Mouse (Mus musculus) lung, embryonic 15.5 days (tissue): Measurements from ENCODE around the gene Zbtb2. TPM values are rescaled to one million over a fixed set of nuclear protein-coding genes. Genes with fewer than 3 reads are reported as not detected.
"Not testable (repeated sequence)": the region's sequence is repeated elsewhere in the genome, so short reads cannot be mapped to it uniquely, and the experiment has no call there.

Source experiments
- ATAC-seq: fragments of 200-750 bp; cut with Nextera tagmentation; 2 replicates; pipeline ENCODE4 v1.8.0; 2017; ENCODE audit warnings: moderate number of reproducible peaks, borderline replicate concordance; ENCODE audit not compliant: low FRiP score, low TSS enrichment; ENCODE audit errors: extremely low read depth
- H3K27ac ChIP-seq: fragments of 300-500 bp; sonication (generic); 2 replicates; pipeline ENCODE4 v1.5.1; 2015; ENCODE audit warnings: moderate library complexity, mild to moderate bottlenecking, inconsistent platforms
- H3K27me3 ChIP-seq: fragments of 300-500 bp; sonication (generic); 2 replicates; pipeline ENCODE4 v1.6.1; 2015; ENCODE audit warnings: inconsistent platforms
- H3K36me3 ChIP-seq: fragments of 300-500 bp; sonication (generic); 2 replicates; pipeline ENCODE4 v1.6.1; 2015; ENCODE audit warnings: inconsistent platforms
- H3K4me1 ChIP-seq: fragments of 300-500 bp; sonication (generic); 2 replicates; pipeline ENCODE4 v1.6.1; 2015; ENCODE audit warnings: inconsistent platforms
- H3K4me2 ChIP-seq: fragments of 300-500 bp; sonication (generic); 2 replicates; pipeline ENCODE4 v1.6.1; 2015; ENCODE audit warnings: inconsistent platforms, mild to moderate bottlenecking, moderate library complexity
- H3K4me3 ChIP-seq: fragments of 300-500 bp; sonication (generic); 2 replicates; pipeline ENCODE4 v1.5.1; 2015; ENCODE audit warnings: mild to moderate bottlenecking, inconsistent platforms
- H3K9ac ChIP-seq: fragments of 300-500 bp; sonication (generic); 2 replicates; pipeline ENCODE4 v1.6.1; 2015; ENCODE audit warnings: inconsistent platforms
- H3K9me3 ChIP-seq: fragments of 300-500 bp; sonication (generic); 2 replicates; pipeline ENCODE4 v1.6.1; 2016; ENCODE audit warnings: inconsistent platforms
- WGBS: fragments of 180-500 bp; shearing (Covaris S2); methylation state at CpG from one replicate; pipeline ENCODE4 v1.1.7; 2015; 5-methylcytosine and 5-hydroxymethylcytosine counted together
- polyA plus RNA-seq: library from polyadenylated mRNA; unstranded; fragments of >200 nt; fragmentation: Nextera tagmentation; extraction: Ambion mirVana; gene quantifications from 2 replicates; pipeline ENCODE4 v1.2.1, GENCODE M21; 2015

The Zbtb2 gene
- 15.5 and 16.6 TPM in 2 replicates for polyA plus RNA-seq

GRCm38 (mm10) chr10:4387701-4388383 is at the start of gene Zbtb2:
Gene Zbtb2 (minus strand): TSS chr10:4388108.
- Histone ChIP-seq H3K4me3 (peak within 1 kb of the TSS; percentile 89), H3K27me3 (no peaks in the 10 kb centered on the region), H3K9ac (peak within 1 kb of the TSS; percentile 97), H3K9me3 (no peaks in the 10 kb centered on the region), H3K27ac (peak within 1 kb of the TSS; percentile 99), H3K36me3 (0 out of 2 replicates have a peak, but pooled peaks cover under 1% of the 10 kb centered on the region), H3K4me2 (peak within 1 kb of the TSS; percentile 73), H3K4me1 (peaks cover 36% of the 10 kb centered on the region)
- under 1% methylated on average over 47 of the region's 87 CpGs for WGBS
- no peak for ATAC-seq

GRCm38 (mm10) chr10:4435416-4435815 is 47.5 kb upstream of the Zbtb2 start:
- H3K36me3 ChIP-seq: peaks cover 22% of the 10 kb centered on the region

GRCm38 (mm10) chr10:4433871-4434270 is 46.0 kb upstream of the Zbtb2 start:
- WGBS: 78% methylated on average over 2 of the region's 2 CpGs
- peak overlapping the region; percentile 68; the same call in 1 of the 2 replicates for H3K4me2 ChIP-seq
- H3K36me3 ChIP-seq: not testable (repeated sequence)

More at GRCm38 (mm10) chr10:4435416-4435815, 47.5 kb upstream of the Zbtb2 start:
- no peak overlapping the region for H3K4me3 ChIP-seq
- H3K9me3 ChIP-seq: no peaks in the 10 kb centered on the region
- ATAC-seq: no peak
- no peak overlapping the region for H3K27ac ChIP-seq
- no peaks in the 10 kb centered on the region for H3K27me3 ChIP-seq
- no peak overlapping the region for H3K9ac ChIP-seq
- H3K4me2 ChIP-seq: no peak overlapping the region
- H3K4me1 ChIP-seq: peaks cover 19% of the 10 kb centered on the region
- 80% methylated on average over 3 of the region's 3 CpGs for WGBS

GRCm38 (mm10) chr10:4432996-4433755 is 45.3 kb upstream of the Zbtb2 start:
- peak overlapping the region; percentile 62 for H3K4me3 ChIP-seq
- H3K9ac ChIP-seq: peak overlapping the region; percentile 62
- H3K36me3 ChIP-seq: peaks cover 5% of the 10 kb centered on the region; the same call in 1 of the 2 replicates
- H3K9me3 ChIP-seq: no peaks in the 10 kb centered on the region
- peaks cover 20% of the 10 kb centered on the region for H3K4me1 ChIP-seq
- WGBS: 6% methylated on average over 19 of the region's 19 CpGs
- peak overlapping the region; percentile 68 for H3K4me2 ChIP-seq
- ATAC-seq: no peak; the same call in 1 of the 2 replicates
- no peaks in the 10 kb centered on the region for H3K27me3 ChIP-seq
- peak overlapping the region; percentile 83 for H3K27ac ChIP-seq

More at GRCm38 (mm10) chr10:4433871-4434270, 46.0 kb upstream of the Zbtb2 start:
- not testable (repeated sequence) for H3K27ac ChIP-seq, ATAC-seq, H3K9ac ChIP-seq, H3K9me3 ChIP-seq, H3K27me3 ChIP-seq
- Histone ChIP-seq H3K4me1 (peaks cover 20% of the 10 kb centered on the region), H3K4me3 (0 out of 2 replicates have a peak overlapping the region, but pooled peaks have one; percentile 62)

- Histone ChIP-seq H3K4me2 (peak within 1 kb of the TSS; percentile 82), H3K9me3 (no peaks in the 10 kb centered on the region), H3K36me3 (peaks cover 5% of the 10 kb centered on the region; the same call in 1 of the 2 replicates), H3K4me3 (peak within 1 kb of the TSS; percentile 62), H3K27ac (peak within 1 kb of the TSS; percentile 83), H3K27me3 (no peaks in the 10 kb centered on the region), H3K9ac (peak within 1 kb of the TSS; percentile 81), H3K4me1 (peaks cover 20% of the 10 kb centered on the region)
- peak; percentile 95 for ATAC-seq
- WGBS: under 1% methylated on average over 60 of the region's 75 CpGs
These were observed 44.4 kb upstream of the Zbtb2 start, which contains the start of the genes Rmnd1 and Armt1 for GRCm38 (mm10) chr10:4432123-4432931. Gene Rmnd1 (minus strand): TSS chr10:4432388. Gene Armt1 (plus strand): TSS chr10:4432467.

GRCm38 (mm10) chr10:4431746-4432122 is 43.8 kb upstream of the Zbtb2 start:
- peaks cover 9% of the 10 kb centered on the region for H3K36me3 ChIP-seq
- H3K9ac ChIP-seq: peak overlapping the region; percentile 81
- H3K4me3 ChIP-seq: peak overlapping the region; percentile 62
- ATAC-seq: peak; percentile 27; the same call in 1 of the 2 replicates
- WGBS: 8% methylated on average over 5 of the region's 5 CpGs
- H3K4me2 ChIP-seq: peak overlapping the region; percentile 82
- H3K27ac ChIP-seq: peak overlapping the region; percentile 35
- H3K27me3 ChIP-seq: no peaks in the 10 kb centered on the region
- peaks cover 20% of the 10 kb centered on the region for H3K4me1 ChIP-seq
- no peaks in the 10 kb centered on the region for H3K9me3 ChIP-seq

GRCm38 (mm10) chr10:4430826-4431225 is 42.9 kb upstream of the Zbtb2 start:
- no peaks in the 10 kb centered on the region for H3K9me3 ChIP-seq
- peak overlapping the region; percentile 81 for H3K9ac ChIP-seq
- 85% methylated on average over 3 of the region's 3 CpGs for WGBS
- H3K27me3 ChIP-seq: no peaks in the 10 kb centered on the region
- H3K4me3 ChIP-seq: peak overlapping the region; percentile 62; the same call in 1 of the 2 replicates
- peaks cover 15% of the 10 kb centered on the region for H3K36me3 ChIP-seq
- ATAC-seq: no peak
- H3K4me1 ChIP-seq: peaks cover 20% of the 10 kb centered on the region
- H3K27ac ChIP-seq: no peak overlapping the region
- peak overlapping the region; percentile 82 for H3K4me2 ChIP-seq

- Histone ChIP-seq H3K4me2 (no peak overlapping the region), H3K27ac (no peak overlapping the region), H3K4me3 (peak overlapping the region; percentile 62; the same call in 1 of the 2 replicates), H3K9me3 (no peaks in the 10 kb centered on the region), H3K9ac (peak overlapping the region; percentile 81; the same call in 1 of the 2 replicates), H3K4me1 (peaks cover 20% of the 10 kb centered on the region), H3K36me3 (peaks cover 15% of the 10 kb centered on the region), H3K27me3 (no peaks in the 10 kb centered on the region)
- no peak for ATAC-seq
- 86% methylated on average over 8 of the region's 8 CpGs for WGBS
These were observed 42.5 kb upstream of the Zbtb2 start for GRCm38 (mm10) chr10:4430399-4430798.

GRCm38 (mm10) chr10:4425245-4425644 is 37.3 kb upstream of the Zbtb2 start:
- Histone ChIP-seq H3K27ac (no peak overlapping the region), H3K4me2 (no peak overlapping the region), H3K9ac (no peak overlapping the region), H3K4me3 (no peak overlapping the region), H3K27me3 (no peaks in the 10 kb centered on the region), H3K36me3 (peaks cover 33% of the 10 kb centered on the region), H3K4me1 (no peaks in the 10 kb centered on the region), H3K9me3 (no peaks in the 10 kb centered on the region)
- no peak for ATAC-seq
- 66% methylated on average over 8 of the region's 8 CpGs for WGBS

- Histone ChIP-seq H3K9me3 (no peaks in the 10 kb centered on the region), H3K27me3 (no peaks in the 10 kb centered on the region), H3K4me2 (no peak overlapping the region), H3K27ac (no peak overlapping the region), H3K4me1 (no peaks in the 10 kb centered on the region), H3K9ac (no peak overlapping the region), H3K4me3 (no peak overlapping the region), H3K36me3 (peaks cover 48% of the 10 kb centered on the region)
- WGBS: 79% methylated on average over 1 of the region's 1 CpGs
- no peak for ATAC-seq
These were observed 19.3 kb upstream of the Zbtb2 start for GRCm38 (mm10) chr10:4407191-4407590.

GRCm38 (mm10) chr10:4405511-4405910 is 17.6 kb upstream of the Zbtb2 start:
- H3K36me3 ChIP-seq: peaks cover 41% of the 10 kb centered on the region
- no peak overlapping the region for H3K4me3 ChIP-seq
- no peaks in the 10 kb centered on the region for H3K4me1 ChIP-seq
- no peaks in the 10 kb centered on the region for H3K27me3 ChIP-seq
- no peak overlapping the region for H3K9ac ChIP-seq
- H3K4me2 ChIP-seq: no peak overlapping the region
- H3K9me3 ChIP-seq: no peaks in the 10 kb centered on the region
- 69% methylated on average over 5 of the region's 5 CpGs for WGBS
- ATAC-seq: no peak
- H3K27ac ChIP-seq: peak overlapping the region; percentile 9; the same call in 1 of the 2 replicates
